Mouse (Mus musculus) left cerebral cortex, adult 8-10 months (tissue): ENCODE measurements around the gene Prr12. TPM values are rescaled to one million over a fixed set of nuclear protein-coding genes. Genes with fewer than 3 reads are reported as not detected.

ENCODE experiments used
- DNase-seq, 2 experiments: peaks; one replicate each; pipeline ENCODE4 v3.0.0; 2022; ENCODE audit warnings: low spot score in 2 of 2
- total RNA-seq, 4 experiments: library from RNA; stranded (reverse); gene quantifications; 2 replicates each; pipeline ENCODE4 v1.2.4; 2022

The Prr12 gene
- total RNA-seq, 4 experiments from 2014 or later: 68.5 to 73.4 (median 71.5) TPM

GRCm38 (mm10) chr7:45051601-45051974 lies 1.1 kb downstream of the Prr12 start:
- DNase-seq: no peak

GRCm38 (mm10) chr7:45050945-45051600 lies 1.6 kb downstream of the Prr12 start:
- peak in 1 of 2 experiments; percentile 78 for DNase-seq

- DNase-seq: no peak
Observed at GRCm38 (mm10) chr7:45048923-45049657, 3.6 kb downstream of the Prr12 start.

GRCm38 (mm10) chr7:45048001-45048890 lies 4.4 kb downstream of the Prr12 start:
- DNase-seq: no peak

- no peak for DNase-seq
Observed at GRCm38 (mm10) chr7:45047491-45047890, 5.2 kb downstream of the Prr12 start.

GRCm38 (mm10) chr7:45046853-45047350 lies 5.8 kb downstream of the Prr12 start:
- no peak for DNase-seq

- DNase-seq: no peak
Observed at GRCm38 (mm10) chr7:45045741-45046140, 6.9 kb downstream of the Prr12 start.

GRCm38 (mm10) chr7:45043307-45043706 lies 9.4 kb downstream of the Prr12 start:
- no peak for DNase-seq

- DNase-seq: no peak
Observed at GRCm38 (mm10) chr7:45040851-45041250, 11.8 kb downstream of the Prr12 start.

GRCm38 (mm10) chr7:45038411-45038810 lies 14.3 kb downstream of the Prr12 start:
- no peak for DNase-seq

GRCm38 (mm10) chr7:45037720-45038361 lies 14.8 kb downstream of the Prr12 start:
- DNase-seq: no peak

- DNase-seq: no peak
Observed at GRCm38 (mm10) chr7:45036702-45037101, 16.0 kb downstream of the Prr12 start.

- no peak for DNase-seq
Observed at GRCm38 (mm10) chr7:45035631-45036030, 17.1 kb downstream of the Prr12 start.

- no peak for DNase-seq
Observed at GRCm38 (mm10) chr7:45033722-45034359, 18.8 kb downstream of the Prr12 start.

GRCm38 (mm10) chr7:45030857-45031256 lies 21.8 kb downstream of the Prr12 start:
- DNase-seq: no peak

- DNase-seq: no peak
Observed at GRCm38 (mm10) chr7:45029995-45030394, 22.7 kb downstream of the Prr12 start.

- DNase-seq: no peak
Observed at GRCm38 (mm10) chr7:45028351-45028750, 24.3 kb downstream of the Prr12 start.

GRCm38 (mm10) chr7:45027761-45028160 lies 24.9 kb downstream of the Prr12 start:
- no peak for DNase-seq

- no peak for DNase-seq
Observed at GRCm38 (mm10) chr7:45026256-45026655, 26.4 kb downstream of the Prr12 start.

GRCm38 (mm10) chr7:45025601-45026220 lies 27.0 kb downstream of the Prr12 start:
- DNase-seq: no peak
